26 mouse cellular contexts compared by ENCODE assay signal in genomic region chr6:59315868-59316267, GRCm38 (mm10).
DNase-seq lines count a peak whose midpoint lies in the region; ATAC-seq and TF ChIP-seq lines count a peak whose summit lies in the region.
"Had no signal": no experiment of that assay in that cellular context is flagged by ENCODE, and none has a peak within 500 bp of the region (broad histone marks: within the 10 kb centered on the region; RNA-seq: fewer than 3 reads in every experiment).

No protein-coding gene starts in this region.

- no peak overlapping the region for H3K9ac ChIP-seq in forebrain, postnatal 0 days
- no peak overlapping the region for H3K9ac ChIP-seq in forebrain, embryonic 12.5 days
- H3K9ac ChIP-seq: hindbrain, embryonic 14.5 days; intestine, embryonic 15.5 days had no signal

- H3K4me3 ChIP-seq in forebrain, postnatal 0 days (ENCODE audit: low read depth, low read length) = no peak overlapping the region
- H3K4me3 ChIP-seq in forebrain, embryonic 12.5 days (replicated peaks) = no peak overlapping the region
- H3K4me3 ChIP-seq: forebrain, embryonic 10.5 days; hindbrain, embryonic 10.5 days; intestine, embryonic 15.5 days had no signal

- H3K27ac ChIP-seq in forebrain, postnatal 0 days (ENCODE audit: low read depth, low read length) = no peak overlapping the region
- no peak overlapping the region for H3K27ac ChIP-seq in forebrain, embryonic 12.5 days
- H3K27ac ChIP-seq: forebrain, embryonic 10.5 days; hindbrain, embryonic 10.5 days; hindbrain, embryonic 14.5 days; hindbrain, postnatal 0 days; intestine, embryonic 15.5 days had no signal

- intact Hi-C loops in heart, postnatal 14 days (cut with DNase I) = no loop called here

- TF ChIP-seq CTCF in forebrain, postnatal 0 days (IDR thresholded peaks at IDR 0.05; ENCODE audit: low read depth) = no peak
- TF ChIP-seq CTCF in brain, embryonic 14.5 days (IDR thresholded peaks at IDR 0.05; ENCODE audit: borderline replicate concordance, extremely low read depth, insufficient read depth, insufficient read length) = no peak

- no peaks in the 10 kb centered on the region for H3K27me3 ChIP-seq in forebrain, postnatal 0 days (ENCODE audit: insufficient read depth, low read length)
- H3K27me3 ChIP-seq in forebrain, embryonic 12.5 days = no peaks in the 10 kb centered on the region
- H3K27me3 ChIP-seq: intestine, embryonic 15.5 days had no signal

- H3K9me3 ChIP-seq in forebrain, postnatal 0 days (ENCODE audit: low read length) = no peaks in the 10 kb centered on the region
- H3K9me3 ChIP-seq in forebrain, embryonic 12.5 days = no peaks in the 10 kb centered on the region
- H3K9me3 ChIP-seq: forebrain, embryonic 10.5 days; hindbrain, embryonic 10.5 days; intestine, embryonic 15.5 days had no signal

- no peaks in the 10 kb centered on the region for H3K36me3 ChIP-seq in forebrain, postnatal 0 days (ENCODE audit: insufficient read depth)
- no peaks in the 10 kb centered on the region for H3K36me3 ChIP-seq in forebrain, embryonic 12.5 days (replicated peaks)
- H3K36me3 ChIP-seq: forebrain, embryonic 10.5 days; hindbrain, embryonic 10.5 days; intestine, embryonic 15.5 days had no signal

- no peak overlapping the region for H3K4me2 ChIP-seq in forebrain, postnatal 0 days (ENCODE audit: low read depth)
- no peak overlapping the region for H3K4me2 ChIP-seq in forebrain, embryonic 12.5 days
- H3K4me2 ChIP-seq: heart, embryonic 11.5 days; hindbrain, embryonic 14.5 days; intestine, embryonic 15.5 days had no signal

- no peaks in the 10 kb centered on the region for H3K4me1 ChIP-seq in forebrain, postnatal 0 days (ENCODE audit: insufficient read depth)
- no peaks in the 10 kb centered on the region for H3K4me1 ChIP-seq in forebrain, embryonic 12.5 days
- H3K4me1 ChIP-seq: forebrain, embryonic 10.5 days; hindbrain, embryonic 10.5 days; intestine, embryonic 15.5 days had no signal

- no peak for DNase-seq in forebrain, postnatal 0 days
- DNase-seq in brain, embryonic 14.5 days (ENCODE audit: low read depth) = peak; percentile 4
- DNase-seq in telencephalon, adult 2 months (ENCODE audit: low read depth, low spot score) = peak; percentile 2
- DNase-seq in heart, postnatal 14 days = no peak
- DNase-seq in left cerebral cortex, adult 9 months (ENCODE audit: low spot score in 2 of 2) = no peak
- no peak for DNase-seq in embryo, embryonic 9.5 days (ENCODE audit: extremely low spot score)
- DNase-seq: adrenal gland, postnatal 10 days; adrenal gland, postnatal 36 days; cerebellum, adult 11 months; cerebellum, adult 8-10 months; cerebellum, postnatal 10 days; cerebellum, postnatal 36 days; embryo, embryonic 11 days; gastrocnemius, postnatal 10 days; gastrocnemius, postnatal 36 days; heart, postnatal 36 days; kidney, adult 11 months; kidney, adult 8-10 months had no signal

- peak; percentile 71; the same call in 1 of the 2 replicates for ATAC-seq in forebrain, postnatal 0 days
- ATAC-seq in forebrain, embryonic 12.5 days (ENCODE audit: low FRiP score) = no peak
- peak; percentile 48 for ATAC-seq in CD4-positive, CD25-positive, alpha-beta regulatory T cell, adult 4 months
- ATAC-seq: hindbrain, postnatal 0 days; intestine, embryonic 15.5 days had no signal

- TF ChIP-seq POLR2A in brain, embryonic 14.5 days (IDR thresholded peaks at IDR 0.05; ENCODE audit: borderline replicate concordance, extremely low read depth, insufficient read depth, insufficient read length, poor library complexity, severe bottlenecking) = no peak

Comparison
In these comparisons a context has a peak if more than half of its experiments do, and no peak if none do; other contexts are left out.
1. DNase-seq: peak in brain, embryonic 14.5 days (single experiment) and telencephalon, adult 2 months (single experiment); none in forebrain, postnatal 0 days (single experiment), heart, postnatal 14 days (0 of 2), left cerebral cortex, adult 9 months (0 of 2) and embryo, embryonic 9.5 days (single experiment).